Mouse (Mus musculus): Measurements from ENCODE around the gene Zfp950.

GRCm38 (mm10) chr19:61089001-61089400 is 51.6 kb downstream of the Zfp950 start:
- no peak for TF ChIP-seq ZC3H11A (IDR thresholded peaks at IDR 0.05; ENCODE audit: borderline replicate concordance, low read depth, low read length)
- no peak for TF ChIP-seq ZNF384 (IDR thresholded peaks at IDR 0.05; ENCODE audit: low read depth, low read length)
- TF ChIP-seq CHD2 (IDR thresholded peaks at IDR 0.05; ENCODE audit: low read depth, low read length) = no peak

Data from ES-E14 (cell line).